Mouse (Mus musculus): ENCODE results near the gene 2210408I21Rik. TPM values are rescaled to one million over a fixed set of nuclear protein-coding genes. Genes with fewer than 3 reads are reported as not detected.

Gene 2210408I21Rik
- polyA plus RNA-seq, 1 experiment from 2014 or later = 4.9 TPM

DNA sequence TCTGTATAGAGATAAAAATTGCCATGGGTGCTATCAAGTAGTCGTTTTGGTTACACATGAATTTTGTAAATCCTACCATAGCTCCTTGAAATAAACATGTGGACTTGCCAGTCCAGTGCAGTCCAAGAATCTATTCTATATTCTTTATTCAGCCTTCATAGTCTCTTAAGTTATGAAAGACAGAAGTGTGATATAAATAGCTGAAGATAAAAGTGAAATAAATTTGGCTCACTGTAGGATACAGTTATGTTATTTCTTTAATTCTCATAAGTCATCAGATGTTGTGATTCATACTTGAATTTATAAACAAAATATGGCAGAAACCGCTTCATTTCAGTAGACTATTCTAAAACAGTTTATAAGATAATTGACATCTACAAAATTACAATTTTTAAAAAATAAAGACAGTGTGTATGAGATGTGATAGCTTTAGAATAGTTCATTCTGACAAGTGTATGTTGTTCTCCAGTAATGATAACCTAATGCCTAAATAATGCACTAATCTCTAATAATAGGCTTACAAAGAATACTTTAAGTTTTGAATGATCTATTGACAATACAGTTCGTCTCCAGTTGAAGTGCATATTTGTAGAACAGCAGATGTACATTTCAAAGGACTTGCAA is 127.5 kb downstream of the 2210408I21Rik start:
- Histone ChIP-seq H3K4me3 (ENCODE audit: low read depth, low read length) (no peak overlapping the region), H3K27me3 (ENCODE audit: control insufficient read depth, insufficient read depth, low read length) (no peaks in the 10 kb centered on the region), H3K4me2 (no peak overlapping the region), H3K4me1 (ENCODE audit: control insufficient read depth, insufficient read depth, low read length) (no peaks in the 10 kb centered on the region), H3K36me3 (ENCODE audit: control insufficient read depth, insufficient read depth, low read length) (no peaks in the 10 kb centered on the region), H3K9ac (ENCODE audit: low read depth, low read length) (no peak overlapping the region), H3K9me3 (replicated peaks; ENCODE audit: control insufficient read depth, low read length) (no peaks in the 10 kb centered on the region), H3K27ac (ENCODE audit: low read depth, low read length) (no peak overlapping the region)
- no peak for ATAC-seq (replicated peaks; ENCODE audit: insufficient number of reproducible peaks, low FRiP score, low TSS enrichment)
- WGBS (ENCODE audit: insufficient replicate concordance) = 67% methylated on average over 3 of the region's 3 CpGs

DNA sequence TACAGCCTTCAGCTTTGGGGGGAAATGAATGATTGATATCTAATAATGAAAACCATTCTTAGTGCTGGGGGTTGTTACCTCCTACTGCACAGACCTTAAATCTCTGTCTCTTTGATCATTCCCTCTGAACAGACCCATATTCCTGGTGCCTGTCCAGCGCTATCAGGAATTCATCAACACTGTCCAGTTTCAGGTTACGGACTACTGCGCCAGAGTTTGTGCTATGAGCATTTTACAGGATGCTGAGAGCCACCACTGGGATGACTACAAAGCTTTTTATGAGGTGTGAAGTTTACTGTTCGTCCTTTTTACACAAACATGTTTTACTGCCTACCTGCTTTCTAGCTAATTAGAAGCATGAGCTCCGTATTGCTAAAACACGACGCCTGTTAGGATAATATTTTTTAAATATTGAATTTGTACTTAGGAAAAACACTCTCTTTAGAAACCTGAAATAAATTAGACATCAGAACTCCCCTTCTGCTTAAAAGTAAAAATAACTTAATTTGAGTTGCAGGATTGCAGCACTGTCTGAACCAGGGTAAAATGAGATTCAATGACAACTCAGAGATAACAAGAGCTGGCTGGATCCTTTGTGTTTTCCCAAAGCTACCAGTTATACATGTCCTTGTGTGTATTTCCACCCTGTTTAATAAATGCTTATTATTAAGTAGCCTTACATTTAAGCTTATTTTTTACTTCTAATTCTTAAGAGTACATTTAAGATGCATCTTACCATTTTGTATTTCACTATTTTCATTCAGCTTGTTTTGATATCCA is 128.2 kb downstream of the 2210408I21Rik start:
- Histone ChIP-seq H3K27me3 (ENCODE audit: control insufficient read depth, insufficient read depth, low read length) (no peaks in the 10 kb centered on the region), H3K27ac (ENCODE audit: low read depth, low read length) (no peak overlapping the region), H3K4me1 (ENCODE audit: control insufficient read depth, insufficient read depth, low read length) (no peaks in the 10 kb centered on the region), H3K4me2 (no peak overlapping the region), H3K9me3 (replicated peaks; ENCODE audit: control insufficient read depth, low read length) (no peaks in the 10 kb centered on the region), H3K4me3 (ENCODE audit: low read depth, low read length) (no peak overlapping the region), H3K36me3 (ENCODE audit: control insufficient read depth, insufficient read depth, low read length) (no peaks in the 10 kb centered on the region), H3K9ac (ENCODE audit: low read depth, low read length) (no peak overlapping the region)
- ATAC-seq (replicated peaks; ENCODE audit: insufficient number of reproducible peaks, low FRiP score, low TSS enrichment) = no peak
- WGBS (ENCODE audit: insufficient replicate concordance) = 76% methylated on average over 7 of the region's 7 CpGs

DNA sequence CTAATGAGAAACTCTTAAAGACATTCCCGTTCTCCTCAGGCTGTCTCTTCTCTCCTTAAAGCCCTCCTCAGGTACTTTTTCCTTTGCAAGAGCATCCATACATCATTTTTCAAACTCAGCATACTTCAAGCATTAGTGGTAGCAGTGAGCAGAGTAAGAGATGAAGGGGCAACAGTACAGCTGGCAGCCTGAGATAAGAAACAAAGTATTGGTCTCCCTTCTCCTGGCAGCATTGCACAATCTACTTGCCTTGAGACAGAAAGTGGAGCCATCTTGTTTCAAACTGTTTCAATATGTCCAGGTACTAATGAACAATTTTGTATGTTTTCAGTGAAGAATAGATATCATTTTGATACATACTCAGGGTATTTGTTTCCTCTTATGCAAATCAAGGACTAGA is 129.1 kb downstream of the 2210408I21Rik start:
- ATAC-seq (replicated peaks; ENCODE audit: insufficient number of reproducible peaks, low FRiP score, low TSS enrichment) = no peak
- no peak overlapping the region for H3K4me2 ChIP-seq
- H3K27ac ChIP-seq (ENCODE audit: low read depth, low read length) = no peak overlapping the region
- 65% methylated on average over 1 of the region's 1 CpGs for WGBS (ENCODE audit: insufficient replicate concordance)
- H3K36me3 ChIP-seq (ENCODE audit: control insufficient read depth, insufficient read depth, low read length) = no peaks in the 10 kb centered on the region
- H3K27me3 ChIP-seq (ENCODE audit: control insufficient read depth, insufficient read depth, low read length) = no peaks in the 10 kb centered on the region
- no peaks in the 10 kb centered on the region for H3K9me3 ChIP-seq (replicated peaks; ENCODE audit: control insufficient read depth, low read length)
- no peaks in the 10 kb centered on the region for H3K4me1 ChIP-seq (ENCODE audit: control insufficient read depth, insufficient read depth, low read length)
- no peak overlapping the region for H3K4me3 ChIP-seq (ENCODE audit: low read depth, low read length)
- H3K9ac ChIP-seq (ENCODE audit: low read depth, low read length) = no peak overlapping the region

DNA sequence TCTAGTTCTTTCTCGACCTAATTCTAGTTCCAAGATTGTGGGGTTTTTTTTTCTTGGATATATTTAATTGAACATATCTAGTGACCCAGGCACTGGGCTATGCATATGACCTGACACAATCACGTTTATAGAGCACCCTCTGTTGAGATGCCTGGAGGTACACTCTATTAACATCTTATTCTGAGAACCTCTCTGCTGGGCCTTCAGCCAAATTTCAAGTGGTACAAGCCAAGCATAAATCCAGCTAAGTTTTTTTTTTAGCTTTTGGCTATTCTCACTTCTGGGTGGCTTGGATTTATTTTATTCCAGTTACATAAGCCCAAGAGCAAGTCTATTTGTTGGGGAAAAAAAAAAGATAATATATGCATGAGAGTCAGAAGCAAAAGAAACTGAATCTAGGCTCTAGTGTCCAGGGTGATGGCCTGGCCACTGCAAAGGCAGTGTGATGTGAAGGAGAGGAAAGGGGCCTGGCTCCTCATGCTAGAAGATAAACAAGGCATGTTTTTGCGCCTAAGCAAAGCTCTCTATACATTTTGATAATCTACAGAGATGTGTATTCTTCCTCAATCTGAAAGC is 139.9 kb downstream of the 2210408I21Rik start:
- Histone ChIP-seq H3K4me1 (ENCODE audit: control insufficient read depth, insufficient read depth, low read length) (no peaks in the 10 kb centered on the region), H3K27me3 (ENCODE audit: control insufficient read depth, insufficient read depth, low read length) (no peaks in the 10 kb centered on the region), H3K9ac (ENCODE audit: low read depth, low read length) (no peak overlapping the region), H3K4me2 (no peak overlapping the region), H3K36me3 (ENCODE audit: control insufficient read depth, insufficient read depth, low read length) (no peaks in the 10 kb centered on the region), H3K9me3 (replicated peaks; ENCODE audit: control insufficient read depth, low read length) (no peaks in the 10 kb centered on the region), H3K4me3 (ENCODE audit: low read depth, low read length) (no peak overlapping the region), H3K27ac (ENCODE audit: low read depth, low read length) (no peak overlapping the region)
- 67% methylated on average over 3 of the region's 3 CpGs for WGBS (ENCODE audit: insufficient replicate concordance)
- ATAC-seq (replicated peaks; ENCODE audit: insufficient number of reproducible peaks, low FRiP score, low TSS enrichment) = no peak

DNA sequence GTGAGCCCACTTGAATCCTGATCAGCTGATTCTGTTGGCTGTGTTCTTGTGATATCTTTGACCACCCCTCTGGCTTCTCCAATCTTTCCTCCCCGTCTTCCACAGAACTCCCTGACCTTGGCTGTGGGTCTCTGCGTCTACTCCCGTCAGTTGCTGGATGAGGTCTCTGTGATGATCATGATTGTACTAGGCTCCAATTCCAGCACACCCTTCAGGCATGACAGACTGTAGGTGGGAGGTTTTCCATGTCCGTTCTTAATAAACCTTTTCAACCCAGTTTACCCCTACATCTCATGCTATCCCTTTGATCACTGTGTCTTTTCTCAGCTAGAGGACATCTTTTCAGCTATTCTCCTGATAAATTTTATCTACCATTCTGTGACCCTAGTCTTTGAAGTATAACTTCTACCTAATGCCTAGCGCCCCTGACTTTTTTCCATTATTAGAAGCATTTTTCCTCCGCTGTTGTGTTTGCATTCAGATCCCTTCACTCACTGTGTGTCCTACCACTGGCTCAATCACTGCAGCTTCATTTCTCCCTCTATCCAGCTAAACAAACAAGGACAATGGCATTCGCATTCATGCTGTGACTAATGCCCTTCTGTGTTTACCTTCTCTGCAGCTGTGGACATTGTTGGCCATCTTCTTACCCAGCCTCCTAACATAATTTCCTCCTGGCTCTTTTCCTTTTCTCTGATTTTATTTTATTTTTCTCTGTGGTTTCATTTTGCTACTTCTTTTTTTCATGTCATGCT is 143.5 kb downstream of the 2210408I21Rik start:
- H3K4me2 ChIP-seq = no peak overlapping the region
- no peaks in the 10 kb centered on the region for H3K27me3 ChIP-seq (ENCODE audit: control insufficient read depth, insufficient read depth, low read length)
- no peaks in the 10 kb centered on the region for H3K4me1 ChIP-seq (ENCODE audit: control insufficient read depth, insufficient read depth, low read length)
- no peak overlapping the region for H3K9ac ChIP-seq (ENCODE audit: low read depth, low read length)
- no peaks in the 10 kb centered on the region for H3K9me3 ChIP-seq (replicated peaks; ENCODE audit: control insufficient read depth, low read length)
- no peaks in the 10 kb centered on the region for H3K36me3 ChIP-seq (ENCODE audit: control insufficient read depth, insufficient read depth, low read length)
- WGBS (ENCODE audit: insufficient replicate concordance) = 71% methylated on average over 7 of the region's 7 CpGs
- ATAC-seq (replicated peaks; ENCODE audit: insufficient number of reproducible peaks, low FRiP score, low TSS enrichment) = 0 out of 2 replicates have a peak, but pooled peaks have one; percentile 26
- no peak overlapping the region for H3K4me3 ChIP-seq (ENCODE audit: low read depth, low read length)
- no peak overlapping the region for H3K27ac ChIP-seq (ENCODE audit: low read depth, low read length)

DNA sequence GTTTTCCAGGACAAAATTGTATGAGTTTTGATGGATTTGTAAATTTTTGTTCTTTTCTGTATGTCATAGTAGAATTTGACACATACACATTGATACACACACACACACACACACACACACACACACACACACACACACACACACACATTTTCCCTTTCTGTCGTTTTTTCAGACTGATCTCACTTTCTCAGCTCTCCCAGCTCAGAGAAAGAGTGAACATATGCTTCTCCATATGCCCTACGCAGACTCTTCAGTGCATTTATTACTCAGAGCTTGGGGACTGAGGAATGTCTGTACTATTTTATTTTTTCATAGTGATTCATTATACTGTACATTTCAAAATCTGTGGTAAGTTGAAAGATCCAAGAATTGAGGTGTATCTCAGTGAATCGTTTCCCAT is 160.2 kb downstream of the 2210408I21Rik start:
- Histone ChIP-seq H3K4me3 (ENCODE audit: low read depth, low read length) (no peak overlapping the region), H3K4me1 (ENCODE audit: control insufficient read depth, insufficient read depth, low read length) (no peaks in the 10 kb centered on the region), H3K9me3 (replicated peaks; ENCODE audit: control insufficient read depth, low read length) (no peaks in the 10 kb centered on the region), H3K27ac (ENCODE audit: low read depth, low read length) (no peak overlapping the region), H3K4me2 (no peak overlapping the region), H3K9ac (ENCODE audit: low read depth, low read length) (no peak overlapping the region), H3K36me3 (ENCODE audit: control insufficient read depth, insufficient read depth, low read length) (no peaks in the 10 kb centered on the region), H3K27me3 (ENCODE audit: control insufficient read depth, insufficient read depth, low read length) (no peaks in the 10 kb centered on the region)
- 76% methylated on average over 3 of the region's 3 CpGs for WGBS (ENCODE audit: insufficient replicate concordance)
- no peak for ATAC-seq (replicated peaks; ENCODE audit: insufficient number of reproducible peaks, low FRiP score, low TSS enrichment)

DNA sequence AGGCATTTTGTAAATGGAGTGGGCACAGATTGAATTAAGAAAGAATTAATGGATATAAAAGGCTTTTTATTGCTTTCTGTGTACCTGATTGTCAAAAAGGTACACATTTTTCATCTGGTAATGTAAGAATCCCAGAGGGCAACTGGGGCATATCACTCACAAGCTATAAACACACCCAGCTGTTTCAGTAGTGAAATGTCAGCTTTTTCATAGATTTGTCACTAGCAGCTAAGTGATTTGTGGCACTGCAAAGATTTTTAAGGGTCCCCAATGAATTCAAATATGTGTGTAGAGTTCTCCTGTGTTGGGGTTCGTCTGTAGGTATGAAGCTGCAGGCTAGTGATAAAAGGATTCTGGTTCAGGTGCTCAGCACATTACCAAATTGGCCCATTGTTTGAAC is 188.8 kb downstream of the 2210408I21Rik start:
- no peak overlapping the region for H3K4me2 ChIP-seq
- no peaks in the 10 kb centered on the region for H3K36me3 ChIP-seq (ENCODE audit: control insufficient read depth, insufficient read depth, low read length)
- H3K4me1 ChIP-seq (ENCODE audit: control insufficient read depth, insufficient read depth, low read length) = no peaks in the 10 kb centered on the region
- H3K27ac ChIP-seq (ENCODE audit: low read depth, low read length) = no peak overlapping the region
- H3K9ac ChIP-seq (ENCODE audit: low read depth, low read length) = no peak overlapping the region
- WGBS (ENCODE audit: insufficient replicate concordance) = 51% methylated on average over 1 of the region's 1 CpGs
- no peak for ATAC-seq (replicated peaks; ENCODE audit: insufficient number of reproducible peaks, low FRiP score, low TSS enrichment)
- H3K4me3 ChIP-seq (ENCODE audit: low read depth, low read length) = no peak overlapping the region
- H3K27me3 ChIP-seq (ENCODE audit: control insufficient read depth, insufficient read depth, low read length) = no peaks in the 10 kb centered on the region
- H3K9me3 ChIP-seq (replicated peaks; ENCODE audit: control insufficient read depth, low read length) = no peaks in the 10 kb centered on the region

DNA sequence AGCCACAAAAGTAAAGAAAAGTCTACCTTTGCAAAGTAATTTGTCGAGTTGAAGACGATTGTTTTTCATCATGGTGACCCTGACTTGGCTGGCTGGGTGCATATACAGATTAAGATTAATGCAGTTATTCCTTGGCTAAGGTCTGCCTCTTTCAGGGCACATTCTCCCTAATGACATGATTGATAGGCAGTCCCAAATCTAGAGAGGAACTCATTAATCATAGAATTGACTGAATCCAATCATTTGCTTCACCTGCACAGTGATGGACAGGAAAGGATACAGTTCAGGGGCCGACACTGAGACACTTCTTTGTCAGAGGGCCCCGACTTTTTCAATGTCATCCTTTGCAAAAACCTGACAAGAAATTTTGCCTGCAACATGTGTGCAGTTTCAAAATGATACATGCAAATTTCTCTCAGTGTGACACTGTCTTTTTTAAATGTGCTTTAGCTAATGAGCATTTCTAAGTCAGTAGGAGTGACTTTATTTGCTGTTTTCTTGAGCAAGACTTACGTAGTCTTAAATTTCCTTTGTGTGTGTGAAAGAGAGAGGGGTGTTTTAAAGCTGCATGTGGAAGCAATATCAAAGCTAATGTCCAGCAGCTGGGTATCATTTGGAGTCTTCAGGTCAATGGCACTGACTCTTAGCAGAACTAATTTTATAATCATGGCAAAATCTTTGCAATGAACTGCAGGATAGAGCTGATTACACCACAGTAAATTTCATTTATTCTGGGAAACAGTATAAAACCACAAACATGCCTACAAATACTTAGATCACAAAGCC is 191.0 kb downstream of the 2210408I21Rik start:
- Histone ChIP-seq H3K36me3 (ENCODE audit: control insufficient read depth, insufficient read depth, low read length) (no peaks in the 10 kb centered on the region), H3K27me3 (ENCODE audit: control insufficient read depth, insufficient read depth, low read length) (no peaks in the 10 kb centered on the region), H3K9ac (ENCODE audit: low read depth, low read length) (no peak overlapping the region), H3K4me1 (ENCODE audit: control insufficient read depth, insufficient read depth, low read length) (no peaks in the 10 kb centered on the region), H3K4me2 (no peak overlapping the region), H3K27ac (ENCODE audit: low read depth, low read length) (no peak overlapping the region), H3K4me3 (ENCODE audit: low read depth, low read length) (no peak overlapping the region), H3K9me3 (replicated peaks; ENCODE audit: control insufficient read depth, low read length) (no peaks in the 10 kb centered on the region)
- WGBS (ENCODE audit: insufficient replicate concordance) = 74% methylated on average over 5 of the region's 5 CpGs
- ATAC-seq (replicated peaks; ENCODE audit: insufficient number of reproducible peaks, low FRiP score, low TSS enrichment) = no peak

Measured in heart, embryonic 11.5 days (tissue).